Mouse (Mus musculus) gastrocnemius, adult 8-10 months (tissue): ENCODE data around the gene Atp5mpl. TPM values are rescaled to one million over a fixed set of nuclear protein-coding genes. Genes with fewer than 3 reads are reported as not detected.
"Not testable (repeated sequence)": the region's sequence is repeated elsewhere in the genome, so short reads cannot be mapped to it uniquely, and the experiment has no call there.

Source experiments
- DNase-seq, 2 experiments: peaks; one replicate each; pipeline ENCODE4 v3.0.0; 2022; ENCODE audit warnings: low spot score in 2 of 2
- total RNA-seq, 4 experiments: library from RNA; stranded (reverse); gene quantifications; 2 replicates each; pipeline ENCODE4 v1.2.4; 2022

The Atp5mpl gene
- total RNA-seq, 4 experiments from 2014 or later: 712 to 770 (median 740) TPM

GRCm38 (mm10) chr12:111950486-111950885 lies 16.3 kb downstream of the Atp5mpl start:
- no peak for DNase-seq

- peak in 1 of 2 experiments; percentile 14 for DNase-seq
Observed at GRCm38 (mm10) chr12:111946716-111947115, 20.1 kb downstream of the Atp5mpl start.

- not testable (repeated sequence) for DNase-seq
Observed at GRCm38 (mm10) chr12:111945765-111946655, 20.8 kb downstream of the Atp5mpl start.

- no peak for DNase-seq
Observed at GRCm38 (mm10) chr12:111945115-111945514, 21.7 kb downstream of the Atp5mpl start.

- DNase-seq: not testable (repeated sequence)
Observed at GRCm38 (mm10) chr12:111944065-111944987, 22.5 kb downstream of the Atp5mpl start.

DNA sequence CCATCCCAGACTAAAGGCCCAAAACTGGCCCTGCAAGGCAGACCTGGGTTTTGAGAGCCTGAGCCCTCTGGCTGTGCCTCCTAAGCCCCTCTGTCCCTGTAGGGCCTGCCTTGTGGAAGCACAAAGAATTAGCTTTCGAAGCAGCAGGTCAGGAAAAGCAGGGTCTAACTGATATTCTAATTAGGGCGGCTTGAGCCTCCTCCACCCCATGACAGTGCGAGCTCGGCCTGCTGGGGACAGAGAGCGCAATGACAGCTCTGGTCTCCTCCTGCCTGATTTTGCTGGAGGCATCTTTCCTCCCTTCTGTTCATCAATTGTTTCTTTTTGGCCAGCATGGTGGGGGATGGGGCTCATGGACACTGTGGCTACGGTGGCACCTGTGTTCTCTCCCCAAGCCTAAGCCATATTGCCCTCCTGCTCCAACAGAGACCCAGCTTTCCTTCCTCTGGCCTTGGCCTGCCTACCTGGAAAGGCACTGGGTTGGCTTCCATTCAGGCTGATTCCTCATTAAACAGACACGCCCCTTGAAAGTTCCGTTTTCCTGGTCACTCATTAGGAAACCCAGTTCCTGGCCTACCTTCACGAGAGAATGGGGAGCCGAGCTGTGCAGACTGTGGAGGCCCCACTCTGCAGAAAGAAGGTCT lies 23.2 kb downstream of the Atp5mpl start:
- DNase-seq: no peak

- no peak for DNase-seq
Observed at GRCm38 (mm10) chr12:111938623-111939177, 28.1 kb downstream of the Atp5mpl start.

DNA sequence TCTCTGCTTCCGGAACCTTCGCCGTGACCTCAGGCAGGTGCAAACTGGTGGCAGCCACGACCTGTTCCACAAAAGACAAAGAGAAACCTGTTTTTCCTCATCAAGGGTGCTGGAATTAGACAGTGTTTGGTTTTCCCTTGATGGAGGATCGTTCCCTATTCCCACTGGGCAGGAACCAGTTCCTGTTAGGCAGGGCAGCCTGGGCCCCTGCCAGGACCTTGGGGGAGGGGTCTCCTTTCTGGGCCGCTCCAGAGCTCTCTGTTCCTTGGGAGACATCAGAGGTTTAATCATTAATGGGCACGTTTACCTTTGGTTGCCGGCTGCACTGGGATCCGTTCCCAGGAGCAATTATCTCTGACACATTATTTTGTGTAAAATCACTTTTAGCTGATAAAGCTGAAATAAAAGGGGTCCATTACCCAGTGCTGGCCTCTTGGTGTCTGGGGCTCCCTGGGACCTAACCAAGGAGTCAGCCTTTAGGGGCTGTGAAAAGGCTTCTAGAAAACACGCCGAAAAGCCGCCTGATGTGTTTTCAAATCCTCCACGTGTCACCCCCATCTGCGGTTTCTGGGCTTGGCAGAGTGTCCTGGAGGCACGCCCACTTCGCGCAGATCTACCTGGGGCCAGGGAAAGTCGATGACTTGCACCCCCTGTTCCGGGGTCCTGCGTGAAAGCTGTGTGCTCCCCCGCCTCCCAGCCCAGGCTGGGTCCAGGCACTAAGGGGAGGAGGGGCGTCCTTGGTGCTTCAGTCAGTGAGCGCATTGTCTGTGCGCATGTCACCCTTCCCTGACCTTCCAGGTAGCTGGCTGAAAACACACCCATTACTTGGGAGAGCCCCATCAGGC lies 29.8 kb downstream of the Atp5mpl start:
- no peak for DNase-seq

GRCm38 (mm10) chr12:111933971-111934370 lies 32.8 kb downstream of the Atp5mpl start:
- no peak for DNase-seq

DNA sequence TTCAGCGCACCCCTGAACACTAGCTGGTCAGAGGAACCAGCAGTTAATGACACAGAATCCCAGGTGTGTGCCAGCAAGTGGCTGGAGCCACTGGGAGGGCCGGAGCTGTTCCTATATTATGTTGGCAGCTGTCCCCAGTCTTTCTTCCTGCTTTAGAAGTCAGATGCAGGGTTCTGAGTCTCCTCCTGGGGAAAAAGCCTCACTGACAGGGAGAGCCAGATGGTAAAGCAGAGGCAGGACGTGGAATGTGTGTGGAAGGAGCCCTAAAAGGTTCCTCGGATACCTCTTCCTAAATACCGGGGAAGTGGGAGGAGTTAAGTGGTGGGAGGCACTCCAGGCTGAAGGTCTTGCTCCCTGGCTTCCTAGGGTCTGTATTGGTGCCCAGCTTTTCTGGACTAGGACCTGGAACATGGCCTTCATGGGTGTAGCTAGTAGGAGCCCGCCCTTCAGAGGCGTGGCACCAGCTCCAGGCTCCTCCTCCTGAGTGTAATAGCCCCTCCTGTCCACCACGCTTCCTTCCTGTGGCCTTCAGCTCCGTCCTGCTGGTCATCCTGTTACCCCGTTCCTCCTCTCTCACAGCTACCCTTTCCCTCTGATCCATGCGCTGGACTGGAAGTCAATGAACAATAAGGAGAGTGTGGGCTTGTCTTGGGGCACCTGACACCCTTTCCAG lies 33.6 kb downstream of the Atp5mpl start:
- peak; percentile 18 to 37 for DNase-seq

DNA sequence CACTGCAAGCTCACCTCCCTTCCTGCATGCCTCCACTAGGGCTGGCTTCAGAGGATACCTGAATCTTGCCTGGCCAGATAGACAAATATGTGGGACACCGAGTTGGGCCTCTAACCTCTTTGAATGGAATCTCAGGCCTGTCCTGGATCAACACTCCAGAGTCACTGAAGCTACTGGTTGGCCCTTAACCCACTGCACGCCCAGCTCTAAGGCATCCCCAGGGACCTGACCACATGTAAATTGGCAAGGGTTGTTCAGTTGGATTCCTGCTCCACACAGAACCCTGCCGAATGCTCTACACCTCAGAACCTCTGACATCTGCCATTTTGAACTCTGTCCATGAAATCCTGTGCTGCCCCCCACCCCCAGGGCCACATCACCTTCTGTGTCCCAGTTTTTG lies 34.3 kb downstream of the Atp5mpl start:
- DNase-seq: no peak

DNA sequence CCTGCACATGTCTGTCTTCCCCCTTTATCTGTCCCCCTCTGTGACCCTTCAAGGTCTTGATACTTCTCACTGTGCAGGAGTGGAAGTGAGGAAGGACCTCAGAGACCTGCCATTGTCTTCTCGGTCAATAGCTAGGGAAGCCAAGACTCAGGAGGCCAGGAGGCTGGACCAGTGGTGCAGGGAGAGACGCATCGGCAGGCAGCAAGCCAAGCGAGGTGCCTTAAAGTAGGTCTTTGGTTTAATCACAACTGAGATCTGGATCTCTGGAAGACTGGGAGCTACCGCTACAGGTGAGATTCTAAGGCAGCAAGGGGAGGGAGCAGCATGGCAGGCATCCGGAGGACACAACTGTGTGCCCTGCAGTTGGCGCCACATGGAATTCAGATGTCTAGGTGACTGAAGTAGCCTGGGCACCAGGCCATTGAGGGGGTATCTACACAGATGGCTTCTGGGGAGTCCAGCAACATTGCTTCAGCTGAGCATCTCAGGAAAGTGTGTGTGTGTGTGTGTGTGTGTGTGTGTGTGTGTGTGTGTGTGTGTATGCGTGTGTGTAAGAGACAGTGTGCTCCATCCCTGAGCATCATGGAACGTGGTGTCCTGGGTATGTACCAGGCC lies 35.3 kb downstream of the Atp5mpl start:
- no peak for DNase-seq

DNA sequence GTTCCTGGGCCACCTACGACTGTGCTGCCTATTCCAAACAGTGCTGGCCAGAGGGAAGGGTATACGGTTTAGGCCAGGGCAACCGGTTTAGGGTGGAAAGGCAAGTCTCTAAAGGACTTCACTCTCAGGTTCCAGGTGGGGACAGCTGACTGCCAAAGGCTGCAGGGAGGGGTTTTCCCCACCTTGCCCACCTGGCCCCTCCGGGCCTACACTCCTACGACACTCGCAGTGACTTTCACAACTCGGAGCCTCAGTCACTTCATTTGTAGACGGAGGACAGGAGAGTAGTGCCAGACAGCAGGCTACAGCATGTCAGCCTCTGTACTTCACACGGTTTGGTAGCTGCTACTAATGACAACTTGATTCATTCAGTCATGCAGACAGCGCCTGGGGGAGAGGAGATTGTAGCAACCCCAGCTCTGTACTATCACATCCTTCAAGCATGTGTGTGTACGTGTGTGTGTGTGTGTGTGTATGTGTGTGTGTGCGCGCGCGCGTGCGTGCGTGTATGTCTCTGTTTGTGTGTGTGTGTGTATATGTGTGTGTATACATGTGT lies 38.3 kb downstream of the Atp5mpl start:
- no peak for DNase-seq

DNA sequence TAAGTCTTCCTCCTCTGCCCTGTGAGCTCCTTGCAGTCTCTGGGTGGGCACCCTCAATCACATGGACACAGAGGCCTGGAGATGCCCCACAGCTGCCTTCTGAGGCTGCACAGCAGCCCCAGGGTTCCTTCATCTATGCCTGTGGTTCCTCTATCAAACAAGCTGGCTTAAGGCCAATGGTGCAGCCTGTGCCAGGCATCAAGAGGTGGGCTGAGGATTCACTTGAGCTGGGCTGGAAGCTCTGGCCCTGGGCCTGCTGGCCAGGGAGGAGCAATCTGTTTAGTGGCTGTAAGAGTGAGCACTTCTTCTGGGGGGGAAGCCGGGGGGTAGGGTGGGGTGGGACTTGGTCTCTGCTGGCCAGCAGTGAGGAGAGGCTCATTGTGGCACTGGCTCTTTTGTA lies 39.4 kb downstream of the Atp5mpl start:
- no peak for DNase-seq

GRCm38 (mm10) chr12:111923117-111923516 lies 43.7 kb downstream of the Atp5mpl start:
- no peak for DNase-seq

- DNase-seq: no peak
Observed at GRCm38 (mm10) chr12:111920046-111920445, 46.7 kb downstream of the Atp5mpl start.

DNA sequence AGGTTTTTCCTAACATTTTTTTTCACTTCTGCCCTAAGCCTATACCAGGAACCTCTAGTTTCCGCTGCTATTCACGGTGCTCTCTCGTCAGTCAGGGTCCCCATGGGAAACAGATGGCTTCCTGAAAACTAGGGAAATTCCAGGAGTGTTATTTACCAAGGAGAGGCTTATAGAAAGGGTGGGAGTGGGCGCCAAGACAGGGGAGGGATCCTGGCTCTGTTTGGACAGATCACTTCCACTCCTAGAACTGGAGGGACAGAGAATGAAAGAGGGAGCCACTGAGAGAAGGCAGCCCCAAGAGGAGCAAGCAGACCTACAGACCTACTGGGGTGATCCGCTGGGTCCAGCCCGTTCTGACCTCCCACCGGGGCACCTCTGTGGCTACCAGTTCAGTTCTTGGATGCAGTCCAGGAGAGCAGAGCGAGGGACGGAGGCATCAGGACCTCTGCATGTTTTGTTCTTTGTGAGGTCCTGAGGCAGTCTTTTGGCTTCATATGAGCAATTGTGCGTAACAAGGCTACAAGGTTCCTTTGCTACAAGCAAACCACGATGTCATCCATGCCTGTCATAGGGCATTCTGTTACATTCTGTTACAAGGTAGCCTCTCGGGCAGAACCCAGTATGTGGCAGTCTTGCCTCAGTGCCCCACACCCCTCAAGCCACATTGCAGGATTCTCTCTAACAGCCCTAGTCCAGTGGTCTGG lies 50.1 kb downstream of the Atp5mpl start:
- no peak for DNase-seq

- DNase-seq: no peak
Observed at GRCm38 (mm10) chr12:111915781-111916180, 51.0 kb downstream of the Atp5mpl start.
